Mouse (Mus musculus) G1E (cell line): Measurements from ENCODE around the gene Dtx2.

Source experiments
- CTCF ChIP-seq: IDR thresholded peaks from 2 replicates; pipeline ENCODE4 v1.5.1; 2012; ENCODE audit warnings: low read depth, low read length, inconsistent platforms, mixed read lengths
- GATA1 ChIP-seq: IDR thresholded peaks from 2 replicates; pipeline ENCODE4 v1.6.1; 2012; ENCODE audit warnings: borderline replicate concordance, low read length, inconsistent platforms, mixed read lengths
- POLR2AphosphoS5 ChIP-seq: IDR thresholded peaks from 2 replicates; pipeline ENCODE4 v1.6.1; 2012; ENCODE audit warnings: low read depth, low read length, inconsistent platforms; ENCODE audit not compliant: insufficient replicate concordance
- TAL1 ChIP-seq: conservative IDR thresholded peaks from 2 replicates; pipeline ENCODE4 v1.6.1; 2012; ENCODE audit warnings: low read depth, low read length, inconsistent platforms, mixed read lengths

- TF ChIP-seq CTCF: no peak
- TF ChIP-seq POLR2AphosphoS5: no peak
- TF ChIP-seq TAL1: no peak
- no peak for TF ChIP-seq GATA1
Observed at GRCm38 (mm10) chr5:136078136-136078535, 83.5 kb downstream of the Dtx2 start.
